Mouse (Mus musculus): Measurements from ENCODE around the gene Srxn1.

DNA sequence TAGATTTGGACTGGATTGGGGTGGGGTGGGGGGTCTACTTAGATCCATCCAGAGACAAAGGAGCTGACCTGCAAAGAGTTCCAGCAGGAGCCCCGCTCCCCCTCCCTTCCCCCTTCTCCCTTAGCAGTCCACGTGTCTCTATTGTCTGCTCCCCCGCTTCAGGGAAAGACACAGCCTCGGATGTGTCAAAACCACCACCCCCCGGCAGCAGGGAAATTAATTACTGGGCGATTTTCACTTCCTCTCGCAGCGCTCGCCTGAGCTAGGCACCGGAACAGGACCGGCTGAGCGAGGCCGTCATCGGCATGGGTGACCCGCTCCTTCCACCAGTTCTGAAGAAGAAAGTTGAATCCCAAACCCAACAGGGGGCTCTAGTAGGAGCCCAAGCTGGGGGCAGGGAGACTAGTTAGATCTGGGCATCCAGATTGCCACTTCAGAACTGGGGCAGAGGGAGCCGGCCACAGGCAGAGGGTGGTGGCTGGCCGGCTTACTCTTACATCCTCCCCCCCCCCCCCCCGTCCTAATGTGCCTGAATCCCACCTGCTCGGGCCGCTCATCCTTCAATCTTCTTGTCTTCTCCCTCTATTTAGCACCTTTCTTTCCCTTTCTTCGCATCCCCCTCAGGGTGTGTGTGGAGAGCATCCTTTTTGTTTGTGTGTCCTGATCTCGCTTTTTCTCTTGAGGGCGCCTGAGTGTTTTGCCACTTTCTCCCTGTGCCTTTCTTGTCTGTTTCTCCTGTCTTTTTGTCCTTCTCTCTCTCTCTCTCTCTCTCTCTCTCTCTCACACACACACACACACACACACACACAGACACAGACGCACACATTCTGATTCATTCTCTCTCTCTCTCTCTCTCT, 24.4 kb upstream of the Srxn1 start, which contains the start of gene Scrt2:
- TF ChIP-seq GATA1 (IDR thresholded peaks at IDR 0.05; ENCODE audit: low read length) (no peak), TAL1 (IDR thresholded peaks at IDR 0.05; ENCODE audit: low read length) (no peak)

Measured in erythroblast, embryonic 14.5 days (primary cell).